Mouse (Mus musculus) CH12.LX (cell line): ENCODE measurements at regions not wholly inside any gene's neighbourhood (a gene's known extent, or its start where the extent isn't known, plus 50 kb on each side); places are given as distances from the start of the nearest gene placed in this dataset.

Experiments used
- DNase-seq: peaks from one replicate; pipeline ENCODE4 v3.0.0-alpha.2; 2013; ENCODE audit errors: extremely low read depth
- H3K27ac ChIP-seq: 2 replicates; pipeline ENCODE4 v1.5.1; 2012; ENCODE audit warnings: low read depth, mild to moderate bottlenecking, control low read depth, moderate library complexity; ENCODE audit not compliant: insufficient read depth
- H3K27me3 ChIP-seq: replicated peaks from 2 replicates; pipeline ENCODE3; 2012; ENCODE audit warnings: inconsistent platforms
- H3K36me3 ChIP-seq, 2 experiments: replicated peaks in 1 of 2; 2 replicates each; pipeline versions ENCODE3 to v1.6.1; 2012; ENCODE audit warnings: inconsistent platforms in 1 of 2, low read length in 1 of 2, mild to moderate bottlenecking in 1 of 2, mixed read lengths in 1 of 2, moderate library complexity in 1 of 2; ENCODE audit not compliant: control insufficient read depth in 1 of 2, insufficient read depth in 1 of 2
- H3K4me1 ChIP-seq, 2 experiments: 2 replicates each; pipeline ENCODE4 v1.6.1; 2012; ENCODE audit warnings: inconsistent platforms in 1 of 2, moderate library complexity in 1 of 2; ENCODE audit not compliant: insufficient read depth in 2 of 2, control insufficient read depth in 1 of 2
- H3K4me2 ChIP-seq: 2 replicates; pipeline ENCODE4 v1.6.1; 2012; ENCODE audit warnings: low read depth, mild to moderate bottlenecking, control low read depth; ENCODE audit not compliant: poor library complexity, insufficient read depth, severe bottlenecking
- H3K4me3 ChIP-seq, 3 experiments: fragments of 150-350 bp in 1 of 3; sonication (generic) in 1 of 3; replicated peaks in 1 of 3; 2 replicates each; pipeline versions ENCODE3 to v1.5.1; 2011 to 2012; ENCODE audit warnings: low read depth in 2 of 3, low read length in 2 of 3, mild to moderate bottlenecking in 2 of 3, moderate library complexity in 2 of 3, control low read depth in 1 of 3, improper control_type of control experiment in 1 of 3, inconsistent platforms in 1 of 3, mixed read lengths in 1 of 3; ENCODE audit not compliant: poor library complexity in 1 of 3
- H3K79me2 ChIP-seq: replicated peaks from 2 replicates; pipeline ENCODE4 v1.6.1; 2012; ENCODE audit warnings: mild to moderate bottlenecking, moderate library complexity; ENCODE audit not compliant: control insufficient read depth, poor library complexity, insufficient read depth, severe bottlenecking; ENCODE audit errors: extremely low read depth
- H3K9ac ChIP-seq: 2 replicates; pipeline ENCODE4 v1.6.1; 2012; ENCODE audit warnings: low read depth, mild to moderate bottlenecking, control low read depth, moderate library complexity; ENCODE audit not compliant: insufficient read depth
- H3K9me3 ChIP-seq: replicated peaks from 2 replicates; pipeline ENCODE3; 2012; ENCODE audit warnings: low read length, inconsistent platforms, mixed read lengths
- BHLHE40 ChIP-seq: IDR thresholded peaks from 2 replicates; pipeline ENCODE4 v1.6.1; 2011; ENCODE audit warnings: mild to moderate bottlenecking, low read depth, low read length, improper control_type of control experiment
- CHD1 ChIP-seq: IDR thresholded peaks from 2 replicates; pipeline ENCODE4 v1.6.1; 2012; ENCODE audit warnings: low read depth, low read length, improper control_type of control experiment, inconsistent platforms
- CHD2 ChIP-seq: IDR thresholded peaks from 2 replicates; pipeline ENCODE4 v1.6.1; 2011; ENCODE audit warnings: low read length, improper control_type of control experiment
- ELF1 ChIP-seq: IDR thresholded peaks from 2 replicates; pipeline ENCODE4 v1.6.1; 2014; ENCODE audit warnings: low read depth, mild to moderate bottlenecking, inconsistent platforms, low read length, improper control_type of control experiment
- EP300 ChIP-seq: IDR thresholded peaks from 2 replicates; pipeline ENCODE4 v1.6.1; 2011; ENCODE audit warnings: low read length, improper control_type of control experiment
- ETS1 ChIP-seq: conservative IDR thresholded peaks from 2 replicates; pipeline ENCODE4 v1.6.1; 2012; ENCODE audit warnings: low read depth, mild to moderate bottlenecking, inconsistent platforms, low read length, improper control_type of control experiment, moderate library complexity
- IRF4 ChIP-seq: IDR thresholded peaks from 2 replicates; pipeline ENCODE4 v1.6.1; 2014; ENCODE audit warnings: low read depth, mild to moderate bottlenecking, inconsistent platforms, low read length, improper control_type of control experiment
- JUN ChIP-seq: IDR thresholded peaks from 2 replicates; pipeline ENCODE4 v1.6.1; 2011; ENCODE audit warnings: low read depth, mild to moderate bottlenecking, low read length, improper control_type of control experiment, moderate library complexity; ENCODE audit not compliant: insufficient read depth
- JUND ChIP-seq: conservative IDR thresholded peaks from 2 replicates; pipeline ENCODE4 v1.6.1; 2011; ENCODE audit warnings: low read depth, low read length, improper control_type of control experiment
- KAT2A ChIP-seq: IDR thresholded peaks from 2 replicates; pipeline ENCODE4 v1.6.1; 2012; ENCODE audit warnings: low read length, improper control_type of control experiment, inconsistent platforms; ENCODE audit not compliant: insufficient replicate concordance
- MAFK ChIP-seq: IDR thresholded peaks from 2 replicates; pipeline ENCODE4 v1.6.1; 2011; ENCODE audit warnings: low read length, improper control_type of control experiment; ENCODE audit not compliant: insufficient replicate concordance
- MAX ChIP-seq: IDR thresholded peaks from 2 replicates; pipeline ENCODE4 v1.6.1; 2011; ENCODE audit warnings: low read length, improper control_type of control experiment
- MAZ ChIP-seq: IDR thresholded peaks from 2 replicates; pipeline ENCODE4 v1.6.1; 2012; ENCODE audit warnings: low read depth, mild to moderate bottlenecking, inconsistent platforms, low read length, improper control_type of control experiment, moderate library complexity
- MXI1 ChIP-seq: IDR thresholded peaks from 2 replicates; pipeline ENCODE4 v1.6.1; 2011; ENCODE audit warnings: mild to moderate bottlenecking, low read depth, low read length, improper control_type of control experiment
- NELFE ChIP-seq: IDR thresholded peaks from 2 replicates; pipeline ENCODE4 v1.6.1; 2011; ENCODE audit warnings: low read depth, low read length, improper control_type of control experiment
- NRF1 ChIP-seq: IDR thresholded peaks from 2 replicates; pipeline ENCODE4 v1.6.1; 2014; ENCODE audit warnings: low read depth, mild to moderate bottlenecking, inconsistent platforms, low read length, improper control_type of control experiment, moderate library complexity
- PAX5 ChIP-seq: IDR thresholded peaks from 2 replicates; pipeline ENCODE4 v1.6.1; 2012; ENCODE audit warnings: low read length, inconsistent platforms, mixed read lengths
- POLR2AphosphoS2 ChIP-seq: IDR thresholded peaks from 2 replicates; pipeline ENCODE4 v1.6.1; 2011; ENCODE audit warnings: low read depth, low read length, improper control_type of control experiment
- RAD21 ChIP-seq: IDR thresholded peaks from 2 replicates; pipeline ENCODE4 v1.6.1; 2011; ENCODE audit warnings: low read depth, mild to moderate bottlenecking, low read length, improper control_type of control experiment, moderate library complexity
- RCOR1 ChIP-seq: conservative IDR thresholded peaks from 2 replicates; pipeline ENCODE4 v1.6.1; 2012; ENCODE audit warnings: low read depth, mild to moderate bottlenecking, inconsistent platforms, low read length, improper control_type of control experiment
- SIN3A ChIP-seq: IDR thresholded peaks from 2 replicates; pipeline ENCODE4 v1.6.1; 2012; ENCODE audit warnings: low read length, improper control_type of control experiment, inconsistent platforms
- SMC3 ChIP-seq: IDR thresholded peaks from 2 replicates; pipeline ENCODE4 v1.6.1; 2011; ENCODE audit warnings: low read depth, low read length, improper control_type of control experiment
- TBP ChIP-seq: conservative IDR thresholded peaks from 2 replicates; pipeline ENCODE4 v1.6.1; 2011; ENCODE audit warnings: low read depth, low read length, improper control_type of control experiment
- TCF12 ChIP-seq: IDR thresholded peaks from 2 replicates; pipeline ENCODE4 v1.6.1; 2014; ENCODE audit warnings: low read depth, mild to moderate bottlenecking, inconsistent platforms, low read length, improper control_type of control experiment
- USF1 ChIP-seq: IDR thresholded peaks from 2 replicates; pipeline ENCODE4 v1.6.1; 2014; ENCODE audit warnings: low read depth, mild to moderate bottlenecking, inconsistent platforms, low read length, improper control_type of control experiment
- USF2 ChIP-seq: conservative IDR thresholded peaks from 2 replicates; pipeline ENCODE4 v1.6.1; 2011; ENCODE audit warnings: low read depth, low read length, improper control_type of control experiment
- ZC3H11A ChIP-seq: IDR thresholded peaks from 2 replicates; pipeline ENCODE4 v1.6.1; 2012; ENCODE audit warnings: low read depth, mild to moderate bottlenecking, inconsistent platforms, low read length, improper control_type of control experiment
- ZMIZ1 ChIP-seq: IDR thresholded peaks from 2 replicates; pipeline ENCODE4 v1.6.1; 2012; ENCODE audit warnings: low read depth, mild to moderate bottlenecking, inconsistent platforms, low read length, improper control_type of control experiment
- ZNF384 ChIP-seq: IDR thresholded peaks from 2 replicates; pipeline ENCODE4 v1.6.1; 2012; ENCODE audit warnings: low read depth, low read length, improper control_type of control experiment, inconsistent platforms
- dilution Hi-C: fragments of 300-500 bp; cut with MboI; formaldehyde crosslinking; loops from 2 replicates; pipeline ENCODE4 v1.14.3; 2020; ENCODE audit warnings: low sequenced_read_pairs; ENCODE audit not compliant: extremely low pct_unique_long_range_greater_than_20kb, extremely low pct_ligation_motif_present
- in situ Hi-C: fragments of 300-500 bp; cut with MboI; formaldehyde crosslinking; loops from 3 replicates; pipeline ENCODE4 v1.14.3; 2019; ENCODE audit warnings: low sequenced_read_pairs, low pct_ligation_motif_present, low pct_unique_long_range_greater_than_20kb, mixed read lengths

DNA sequence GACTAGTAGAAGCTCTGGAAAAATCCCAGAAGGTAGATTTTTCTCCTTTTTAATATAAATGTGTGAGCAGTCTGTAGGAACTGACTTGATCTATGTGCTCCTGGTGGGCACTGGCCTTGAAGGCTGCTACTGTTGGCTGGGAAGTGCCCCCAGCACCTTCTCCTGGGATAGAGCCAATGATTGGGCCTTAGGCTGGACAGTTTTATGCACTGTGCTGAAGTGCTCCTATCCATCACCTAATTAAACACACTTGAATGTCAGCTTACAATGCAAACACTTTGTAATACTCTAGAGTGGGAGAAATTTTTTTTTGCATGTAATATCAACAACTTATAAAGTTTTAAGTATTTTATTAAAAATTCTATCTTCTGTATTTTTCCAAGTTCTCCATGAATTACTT lies 266.5 kb downstream of the Lyplal1 start:
- H3K27ac ChIP-seq = no peak overlapping the region
- no peak for DNase-seq
- no peaks in the 10 kb centered on the region for H3K36me3 ChIP-seq
- H3K4me1 ChIP-seq = no peaks in the 10 kb centered on the region
- dilution Hi-C loops = no loop called here
- H3K79me2 ChIP-seq = no peaks in the 10 kb centered on the region
- TF ChIP-seq RCOR1 (no peak), RAD21 (no peak), USF1 (no peak), ETS1 (no peak), PAX5 (no peak), MAZ (no peak), USF2 (no peak), KAT2A (no peak), MAX (no peak), ZMIZ1 (no peak), POLR2AphosphoS2 (no peak), ZC3H11A (no peak), ELF1 (no peak), MXI1 (no peak), EP300 (no peak), SMC3 (no peak), NELFE (no peak), CHD1 (no peak), CHD2 (no peak), BHLHE40 (no peak)
- H3K9me3 ChIP-seq = peaks cover 47% of the 10 kb centered on the region
- in situ Hi-C loops = no loop called here
- no peak overlapping the region for H3K4me2 ChIP-seq
- no peak overlapping the region for H3K4me3 ChIP-seq
- no peaks in the 10 kb centered on the region for H3K27me3 ChIP-seq
- no peak overlapping the region for H3K9ac ChIP-seq

DNA sequence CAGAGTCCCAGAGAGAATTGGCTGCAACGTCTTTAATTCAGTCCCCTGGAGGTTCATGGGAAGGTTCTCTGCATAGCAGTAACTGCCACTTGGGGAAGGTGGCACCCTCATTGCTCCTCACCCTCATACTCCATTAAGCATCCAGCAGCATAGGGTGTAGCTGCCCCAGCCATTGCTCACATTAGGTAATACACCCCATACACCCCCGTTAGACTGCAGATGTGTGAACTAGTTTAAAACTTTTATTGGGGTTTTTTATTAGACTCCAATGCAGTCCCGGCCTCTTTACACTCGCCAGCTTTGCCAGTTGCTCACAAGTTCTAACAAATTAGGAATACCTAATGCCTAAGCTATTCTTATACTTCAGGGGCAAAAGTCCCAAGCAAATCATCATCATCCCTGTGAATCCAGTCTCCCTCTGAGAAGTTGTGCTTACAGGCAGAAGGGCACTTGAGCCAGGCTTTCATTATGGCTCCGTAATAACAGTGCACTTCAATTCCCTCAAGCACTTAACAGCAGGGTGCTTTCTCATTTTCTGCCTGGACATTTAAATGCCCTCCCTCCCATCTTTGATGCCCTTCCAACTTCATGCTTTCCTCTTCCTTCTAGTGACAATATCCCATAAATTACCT lies 265.7 kb downstream of the Lyplal1 start:
- no peak for DNase-seq
- peaks cover 47% of the 10 kb centered on the region for H3K9me3 ChIP-seq
- H3K79me2 ChIP-seq = no peaks in the 10 kb centered on the region
- H3K4me2 ChIP-seq = no peak overlapping the region
- dilution Hi-C loops = no loop called here
- H3K4me1 ChIP-seq = no peaks in the 10 kb centered on the region
- no peak overlapping the region for H3K4me3 ChIP-seq
- no peaks in the 10 kb centered on the region for H3K27me3 ChIP-seq
- in situ Hi-C loops = no loop called here
- H3K36me3 ChIP-seq = no peaks in the 10 kb centered on the region
- H3K27ac ChIP-seq = no peak overlapping the region
- H3K9ac ChIP-seq = no peak overlapping the region
- TF ChIP-seq SIN3A = no peak
- TF ChIP-seq ZNF384 = no peak
- no peak for TF ChIP-seq USF2
- TF ChIP-seq CHD1 = no peak
- TF ChIP-seq JUN = no peak
- TF ChIP-seq TCF12 = no peak
- no peak for TF ChIP-seq NRF1
- TF ChIP-seq MAFK = no peak
- TF ChIP-seq CHD2 = no peak
- no peak for TF ChIP-seq TBP
- no peak for TF ChIP-seq NELFE
- no peak for TF ChIP-seq IRF4
- TF ChIP-seq USF1 = no peak
- TF ChIP-seq EP300 = no peak
- no peak for TF ChIP-seq POLR2AphosphoS2
- no peak for TF ChIP-seq RCOR1
- no peak for TF ChIP-seq JUND
